Mouse (Mus musculus) cerebellum, adult 2 months (tissue): ENCODE measurements at regions not wholly inside any gene's neighbourhood (a gene's known extent, or its start where the extent isn't known, plus 50 kb on each side); places are given as distances from the start of the nearest gene placed in this dataset.

Experiments
- DNase-seq, 2 experiments: peaks; one replicate each; pipeline ENCODE4 v3.0.0; 2021
- H3K27ac ChIP-seq: fragments of 200-500 bp; 2 replicates; pipeline ENCODE4 v1.5.1; 2012; ENCODE audit warnings: low read length, control low read depth, inconsistent platforms; ENCODE audit not compliant: insufficient read depth
- H3K27me3 ChIP-seq: fragments of 200-500 bp; 2 replicates; pipeline ENCODE4 v1.6.1; 2012; ENCODE audit warnings: inconsistent platforms, mild to moderate bottlenecking, low read length, moderate library complexity; ENCODE audit not compliant: control insufficient read depth, insufficient read depth
- H3K4me1 ChIP-seq: fragments of 200-500 bp; 2 replicates; pipeline ENCODE4 v1.6.1; 2011; ENCODE audit warnings: low read length; ENCODE audit not compliant: control insufficient read depth, insufficient read depth
- H3K4me3 ChIP-seq: fragments of 200-500 bp; replicated peaks from 2 replicates; pipeline ENCODE3; 2011; ENCODE audit warnings: mild to moderate bottlenecking, low read depth, low read length, control low read depth; ENCODE audit not compliant: insufficient read depth
- CTCF ChIP-seq: fragments of 200-500 bp; IDR thresholded peaks from 2 replicates; pipeline ENCODE4 v1.5.1; 2011; ENCODE audit warnings: low read depth, mild to moderate bottlenecking, control low read depth, low read length, moderate library complexity, borderline replicate concordance; ENCODE audit not compliant: insufficient read depth
- POLR2A ChIP-seq: fragments of 200-500 bp; IDR thresholded peaks from 2 replicates; pipeline ENCODE4 v1.6.1; 2011; ENCODE audit warnings: low read length, control low read depth, borderline replicate concordance; ENCODE audit not compliant: insufficient read depth
- WGBS: fragments of 180-500 bp; shearing (Covaris S2); methylation state at CpG from one replicate; pipeline ENCODE4 v1.1.7; 2018; 5-methylcytosine and 5-hydroxymethylcytosine counted together

DNA sequence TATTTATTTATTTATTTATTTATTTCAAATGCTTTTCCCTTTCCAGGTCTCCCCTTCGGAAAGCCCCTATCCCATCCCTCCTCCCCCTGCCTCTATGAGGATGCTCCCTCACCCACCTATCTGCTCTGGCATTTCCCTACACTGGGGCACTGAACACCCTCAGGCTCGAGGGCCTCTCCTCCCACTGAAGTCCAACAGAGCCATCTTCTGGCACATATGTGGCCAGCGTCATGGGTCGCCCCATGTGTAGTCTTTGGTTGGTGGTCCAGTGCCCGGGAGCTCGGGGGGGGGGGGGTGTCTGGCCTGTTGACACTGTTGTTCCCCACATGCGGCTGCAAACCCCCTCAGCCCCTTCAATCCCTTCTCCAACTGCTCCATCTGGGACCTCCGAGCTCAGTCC lies 99.6 kb upstream of the Tspan8 start:
- Histone ChIP-seq H3K27me3 (no peaks in the 10 kb centered on the region), H3K4me3 (no peak overlapping the region), H3K4me1 (no peaks in the 10 kb centered on the region), H3K27ac (no peak overlapping the region)
- WGBS: 80% methylated on average over 8 of the region's 8 CpGs
- no peak for DNase-seq
- TF ChIP-seq POLR2A (no peak), CTCF (no peak)

DNA sequence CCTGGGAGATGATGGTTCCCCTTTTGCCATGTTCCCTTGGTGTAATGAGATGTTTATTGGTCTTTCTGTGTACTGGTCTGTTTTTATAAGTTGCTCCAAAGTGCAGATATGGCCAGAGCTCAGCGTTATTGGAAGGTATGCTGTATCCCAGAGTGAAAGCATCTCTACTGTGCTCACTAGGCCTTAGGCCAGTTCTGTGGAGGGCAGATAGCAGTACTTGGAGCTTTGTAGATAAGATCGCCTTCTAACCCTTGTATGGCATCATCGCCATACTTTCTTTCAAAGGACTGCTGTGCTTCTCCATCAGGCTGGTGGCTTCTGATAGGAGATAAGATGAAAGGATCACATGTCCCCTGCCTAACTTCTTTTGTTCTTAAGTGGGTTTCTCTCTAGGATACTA lies 94.0 kb upstream of the Tspan8 start:
- DNase-seq: no peak
- H3K4me3 ChIP-seq: no peak overlapping the region
- WGBS: 94% methylated on average over 3 of the region's 3 CpGs
- no peak overlapping the region for H3K27ac ChIP-seq
- no peak for TF ChIP-seq CTCF
- no peak for TF ChIP-seq POLR2A
- H3K27me3 ChIP-seq: no peaks in the 10 kb centered on the region
- H3K4me1 ChIP-seq: no peaks in the 10 kb centered on the region

DNA sequence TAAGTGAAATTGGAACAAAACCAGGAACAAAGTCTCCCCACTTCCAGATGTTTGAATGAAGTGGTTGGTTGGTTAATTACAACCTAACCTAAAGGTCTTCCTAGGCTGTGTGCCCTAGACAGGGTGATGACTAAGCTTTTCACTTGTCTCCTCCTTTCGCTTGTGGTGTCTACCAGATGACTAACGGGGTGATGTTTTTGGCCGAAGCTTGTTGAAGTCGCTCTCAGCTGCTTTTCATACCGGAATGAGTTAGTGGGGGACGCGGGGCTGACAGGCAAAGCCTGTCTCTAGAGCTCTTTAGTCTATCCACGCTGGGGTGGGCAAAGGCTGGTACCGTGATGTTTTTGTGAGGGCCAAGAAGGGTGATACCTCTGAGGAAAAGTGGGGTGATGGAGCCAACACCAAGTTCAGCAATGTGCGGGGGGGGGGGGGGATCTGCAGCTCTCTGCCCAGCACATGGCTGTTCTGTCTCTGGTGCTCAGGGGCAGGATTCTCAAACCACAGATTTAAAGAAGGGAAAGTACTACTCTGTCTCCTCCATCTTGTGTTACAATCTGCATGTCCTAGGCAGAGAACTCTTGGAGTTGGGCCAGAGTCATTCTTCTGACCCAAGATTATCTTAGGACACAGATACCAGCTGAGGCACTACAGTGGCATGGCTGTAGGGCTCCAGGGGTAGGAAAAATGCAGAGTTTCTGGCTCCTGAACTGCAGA lies 73.8 kb upstream of the Tspan8 start:
- Histone ChIP-seq H3K4me3 (no peak overlapping the region), H3K27ac (no peak overlapping the region), H3K4me1 (no peaks in the 10 kb centered on the region), H3K27me3 (no peaks in the 10 kb centered on the region)
- WGBS: 93% methylated on average over 10 of the region's 10 CpGs
- no peak for DNase-seq
- TF ChIP-seq CTCF (no peak), POLR2A (no peak)

DNA sequence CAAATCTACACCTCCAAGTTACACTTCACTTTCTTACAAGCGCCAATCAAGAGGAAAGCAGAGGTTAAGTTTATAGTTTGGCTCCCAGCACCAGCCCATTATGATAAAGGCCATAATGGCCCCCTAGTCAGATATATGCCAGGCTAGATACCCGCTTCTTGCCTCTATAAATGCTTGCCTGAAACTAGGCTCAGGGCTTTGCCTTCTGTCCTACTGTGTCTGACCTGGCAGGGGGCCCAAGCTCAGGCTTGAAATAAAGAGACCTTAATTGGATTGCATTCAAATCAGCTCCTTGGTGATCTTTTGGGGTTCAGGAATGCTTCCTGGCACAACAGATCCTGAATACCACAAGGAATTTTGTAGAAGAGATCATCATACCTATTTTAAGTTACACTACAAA lies 66.8 kb upstream of the Tspan8 start:
- no peak for DNase-seq
- WGBS: 65% methylated on average over 2 of the region's 2 CpGs
- no peak for TF ChIP-seq POLR2A
- no peak for TF ChIP-seq CTCF
- H3K27me3 ChIP-seq: no peaks in the 10 kb centered on the region
- no peak overlapping the region for H3K4me3 ChIP-seq
- no peak overlapping the region for H3K27ac ChIP-seq
- peaks cover 3% of the 10 kb centered on the region for H3K4me1 ChIP-seq

DNA sequence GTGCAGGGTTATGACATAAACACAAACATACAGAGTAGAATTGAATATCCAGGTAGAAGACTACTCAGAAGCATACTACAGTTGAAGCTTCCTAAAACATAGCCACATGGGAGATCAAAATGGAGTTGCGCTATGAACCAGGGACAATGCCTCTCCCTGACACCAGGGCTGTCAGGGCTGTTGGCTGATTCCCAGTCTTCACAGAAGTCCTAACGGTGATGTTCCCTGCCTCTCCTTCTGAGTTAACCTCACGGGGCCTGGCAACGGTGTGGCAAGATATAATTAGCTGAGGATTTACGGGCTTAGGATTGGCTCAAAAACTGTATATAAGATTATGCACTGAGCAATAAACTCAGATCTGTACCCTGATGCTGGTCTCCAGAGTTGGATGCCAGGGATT lies 66.4 kb upstream of the Tspan8 start:
- DNase-seq: no peak
- H3K4me1 ChIP-seq: peaks cover 3% of the 10 kb centered on the region
- no peak overlapping the region for H3K4me3 ChIP-seq
- H3K27ac ChIP-seq: no peak overlapping the region
- H3K27me3 ChIP-seq: no peaks in the 10 kb centered on the region
- WGBS: 17% methylated on average over 5 of the region's 5 CpGs
- no peak for TF ChIP-seq POLR2A
- no peak for TF ChIP-seq CTCF

DNA sequence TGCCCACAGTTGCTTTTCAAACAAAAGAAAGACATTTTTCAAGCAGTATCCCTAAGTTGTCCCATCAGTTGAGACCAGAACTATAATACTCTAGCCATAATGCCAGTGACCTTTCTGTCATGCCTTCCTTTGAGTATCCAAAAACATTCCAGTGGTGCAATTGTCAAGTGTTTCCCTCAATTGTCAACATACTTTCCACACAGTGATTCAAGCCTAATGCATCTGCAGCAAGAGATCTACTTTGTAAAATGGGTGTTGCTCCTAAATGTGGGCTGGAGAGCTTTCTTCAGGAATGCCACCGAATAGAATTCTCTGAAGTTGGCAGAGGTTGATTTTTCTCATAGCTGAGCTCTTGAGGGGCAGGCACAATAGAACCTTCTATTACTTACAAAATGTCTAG lies 58.0 kb upstream of the Tspan8 start:
- Histone ChIP-seq H3K27ac (no peak overlapping the region), H3K4me1 (no peaks in the 10 kb centered on the region), H3K27me3 (no peaks in the 10 kb centered on the region), H3K4me3 (no peak overlapping the region)
- WGBS: 74% methylated on average over 1 of the region's 1 CpGs
- no peak for DNase-seq
- TF ChIP-seq CTCF (no peak), POLR2A (no peak)
